Comparison of ENCODE assay signal across 15 mouse cellular contexts in the genomic region with DNA sequence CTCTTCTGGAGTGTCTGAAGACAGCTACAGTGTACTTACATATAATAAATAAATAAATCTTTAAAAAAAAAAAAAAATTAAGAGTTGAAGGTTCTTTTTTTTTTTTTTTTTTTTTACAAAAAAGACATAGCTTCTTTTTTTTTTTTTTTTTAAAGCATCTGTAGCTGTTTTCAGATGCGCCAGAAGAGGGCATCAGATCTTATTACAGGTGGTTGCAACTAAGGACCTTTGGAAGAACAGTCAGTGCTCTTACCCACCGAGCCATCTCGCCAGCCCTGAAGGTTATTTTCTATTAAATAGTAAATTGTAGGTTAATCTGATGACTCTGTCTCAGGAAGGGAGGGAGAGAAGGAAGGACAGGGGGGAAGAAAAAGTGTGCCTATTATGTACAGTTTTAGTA. TPM values are rescaled to one million over a fixed set of nuclear protein-coding genes. Genes with fewer than 3 reads are reported as not detected.
DNase-seq lines count a peak whose midpoint lies in the region; ATAC-seq and TF ChIP-seq lines count a peak whose summit lies in the region.
"Had no signal": no experiment of that assay in that cellular context is flagged by ENCODE, and none has a peak within 500 bp of the region (broad histone marks: within the 10 kb centered on the region; RNA-seq: fewer than 3 reads in every experiment).

No protein-coding gene starts in this region.

- intact Hi-C loops in heart, adult 2 months (cut with DNase I), result no loop called here

- H3K27ac ChIP-seq in heart, adult 2 months, result no peak overlapping the region
- H3K27ac ChIP-seq in lung, embryonic 14.5 days (ENCODE audit: low read depth), result no peak overlapping the region
- H3K27ac ChIP-seq: gastrocnemius, adult 2 months; hindbrain, embryonic 13.5 days; liver, embryonic 14.5 days had no signal

- WGBS in heart, adult 2 months, result 71% methylated on average over 3 of the region's 3 CpGs
- WGBS in lung, embryonic 14.5 days, result 74% methylated on average over 3 of the region's 3 CpGs

- no peak for TF ChIP-seq EP300 in heart, adult 2 months (IDR thresholded peaks at IDR 0.05; ENCODE audit: insufficient read depth, low read depth, low read length)

- H3K4me3 ChIP-seq in heart, adult 2 months, result no peak overlapping the region
- no peak overlapping the region for H3K4me3 ChIP-seq in lung, embryonic 14.5 days (ENCODE audit: low read depth, low read length)
- H3K4me3 ChIP-seq: gastrocnemius, adult 2 months; hindbrain, embryonic 13.5 days; megakaryocyte, embryonic 14.5 days had no signal

- DNase-seq in heart, adult 2 months, result no peak
- DNase-seq in heart, postnatal 4 days, result no peak
- DNase-seq in lung, embryonic 14.5 days, result peak; percentile 24
- no peak for DNase-seq in lung, postnatal 25 days (ENCODE audit: low spot score)
- DNase-seq in B cell, adult 2 months, result peak; percentile 21 to 26
- DNase-seq in adipocyte (ENCODE audit: low spot score), result peak; percentile 23
- DNase-seq in adrenal gland, adult 8-10 months, result no peak
- no peak for DNase-seq in spleen, postnatal 14 days (ENCODE audit: low spot score in 2 of 2)
- DNase-seq: adrenal gland, adult 2 months; cerebellum, adult 11 months; gastrocnemius, adult 2 months had no signal

- H3K27me3 ChIP-seq in heart, adult 2 months (ENCODE audit: control insufficient read depth, insufficient read depth, low read length), result no peaks in the 10 kb centered on the region
- no peaks in the 10 kb centered on the region for H3K27me3 ChIP-seq in lung, embryonic 14.5 days (ENCODE audit: insufficient read depth, low read length)
- H3K27me3 ChIP-seq: hindbrain, embryonic 13.5 days; megakaryocyte, embryonic 14.5 days had no signal

- H3K9ac ChIP-seq in heart, adult 2 months (ENCODE audit: low read depth, low read length), result no peak overlapping the region
- no peak overlapping the region for H3K9ac ChIP-seq in lung, embryonic 14.5 days
- H3K9ac ChIP-seq: hindbrain, embryonic 13.5 days; liver, embryonic 14.5 days had no signal

- peaks cover 4% of the 10 kb centered on the region; the same call in 1 of the 2 replicates for H3K36me3 ChIP-seq in heart, adult 2 months (ENCODE audit: control insufficient read depth, insufficient read depth, low read length)
- peaks cover 82% of the 10 kb centered on the region for H3K36me3 ChIP-seq in lung, embryonic 14.5 days (ENCODE audit: insufficient read depth)

- no peak for ATAC-seq in lung, embryonic 14.5 days (ENCODE audit: insufficient read depth)

- H3K4me1 ChIP-seq in heart, adult 2 months (ENCODE audit: control insufficient read depth, insufficient read depth, low read length), result no peaks in the 10 kb centered on the region
- H3K4me1 ChIP-seq in lung, embryonic 14.5 days (ENCODE audit: insufficient read depth), result no peaks in the 10 kb centered on the region
- H3K4me1 ChIP-seq: hindbrain, embryonic 13.5 days; megakaryocyte, embryonic 14.5 days had no signal

- peak; percentile 38 for TF ChIP-seq CTCF in heart, adult 2 months (IDR thresholded peaks at IDR 0.05)
- TF ChIP-seq CTCF in lung, embryonic 14.5 days (IDR thresholded peaks at IDR 0.05; ENCODE audit: low read depth), result no peak

- peaks cover 1% of the 10 kb centered on the region; the same call in 1 of the 2 replicates for H3K79me2 ChIP-seq in heart, adult 2 months (replicated peaks; ENCODE audit: control insufficient read depth, insufficient read depth, low read length)

- no peaks in the 10 kb centered on the region for H3K9me3 ChIP-seq in lung, embryonic 14.5 days (ENCODE audit: low read depth, low read length)
- H3K9me3 ChIP-seq: hindbrain, embryonic 13.5 days; megakaryocyte, embryonic 14.5 days had no signal

- no peak overlapping the region for H3K4me2 ChIP-seq in lung, embryonic 14.5 days
- H3K4me2 ChIP-seq: heart, embryonic 11.5 days; hindbrain, embryonic 13.5 days had no signal

- TF ChIP-seq POLR2A in heart, adult 2 months (IDR thresholded peaks at IDR 0.05; ENCODE audit: insufficient read depth, low read depth, low read length), result no peak

RNA-seq across cellular contexts. Expression of a gene that starts 31.4 kb away (rescaled TPM):
- 10 to 100 TPM; 37.4 to 40.8 TPM for total RNA-seq in heart, adult 2 months (2021)
- polyA plus RNA-seq in heart, adult 2 months (2012; rRNA removed), result 67.4 and 70.1 TPM in 2 replicates
- total RNA-seq in heart, postnatal 4 days (2021), result 100 to 1,000 TPM; 157 to 172 TPM
- 546 and 576 TPM in 2 replicates for polyA plus RNA-seq in lung, embryonic 14.5 days (2014; fragmentation: Nextera tagmentation; extraction: Ambion mirVana)
- 100 to 1,000 TPM; 146 to 172 (median 162) TPM for total RNA-seq in adrenal gland, adult 8-10 months (2022)

RNA-seq across cellular contexts. Expression of a gene that starts 32.9 kb away (rescaled TPM):
- 10 to 100 TPM; 29.1 to 37.2 TPM for total RNA-seq in heart, adult 2 months (2021)
- polyA plus RNA-seq in heart, adult 2 months (2012; rRNA removed), result 60.6 and 68.9 TPM in 2 replicates
- 10 to 100 TPM; 39.5 to 39.9 TPM for total RNA-seq in heart, postnatal 4 days (2021)
- polyA plus RNA-seq in lung, embryonic 14.5 days (2014; fragmentation: Nextera tagmentation; extraction: Ambion mirVana), result 74.1 and 80.9 TPM in 2 replicates
- total RNA-seq in adrenal gland, adult 8-10 months (2022), result 100 to 1,000 TPM in 1 of 4 experiments, 10 to 100 TPM in 3; 62.0 to 102 (median 88.6) TPM

RNA-seq across cellular contexts. Expression of a gene that starts 40.8 kb away (rescaled TPM):
- not detected for total RNA-seq in heart, adult 2 months (2021)
- 0.21 and 0.53 TPM in 2 replicates for polyA plus RNA-seq in heart, adult 2 months (2012; rRNA removed)
- 10 to 100 TPM; 18.3 to 20.6 TPM for total RNA-seq in heart, postnatal 4 days (2021)
- 45.6 and 46.2 TPM in 2 replicates for polyA plus RNA-seq in lung, embryonic 14.5 days (2014; fragmentation: Nextera tagmentation; extraction: Ambion mirVana)
- total RNA-seq in adrenal gland, adult 8-10 months (2022), result 1 to 10 TPM in 2 of 4 experiments, under 1 TPM in 2; 0.30 to 1.9 (median 1.1) TPM
- total RNA-seq: gastrocnemius, adult 2 months had no signal

Comparison
In these comparisons a context has a peak if more than half of its experiments do, and no peak if none do; other contexts are left out.
1. DNase-seq: peak in lung, embryonic 14.5 days (single experiment), B cell, adult 2 months (2 of 2) and adipocyte (single experiment); none in heart, adult 2 months (0 of 2), heart, postnatal 4 days (single experiment), lung, postnatal 25 days (single experiment), adrenal gland, adult 8-10 months (single experiment) and spleen, postnatal 14 days (0 of 2).
2. RNA of a gene that starts 40.8 kb away (total RNA-seq): 18.3 to 20.6 TPM in heart, postnatal 4 days; 0.30 to 1.9 TPM in adrenal gland, adult 8-10 months and not detected in heart, adult 2 months; every median in the first group is over 4 times any median in the second.